Mouse (Mus musculus) natural killer cell, adult 2 months (primary cell): ENCODE data around the gene Fancf.
A peak's percentile ranks its signal among the peaks of the same experiment; 100 is the strongest.

Experiments used
- DNase-seq, 2 experiments: peaks; one replicate each; pipeline ENCODE4 v3.0.0; 2022; ENCODE audit warnings: low spot score in 2 of 2

The Fancf gene

DNA sequence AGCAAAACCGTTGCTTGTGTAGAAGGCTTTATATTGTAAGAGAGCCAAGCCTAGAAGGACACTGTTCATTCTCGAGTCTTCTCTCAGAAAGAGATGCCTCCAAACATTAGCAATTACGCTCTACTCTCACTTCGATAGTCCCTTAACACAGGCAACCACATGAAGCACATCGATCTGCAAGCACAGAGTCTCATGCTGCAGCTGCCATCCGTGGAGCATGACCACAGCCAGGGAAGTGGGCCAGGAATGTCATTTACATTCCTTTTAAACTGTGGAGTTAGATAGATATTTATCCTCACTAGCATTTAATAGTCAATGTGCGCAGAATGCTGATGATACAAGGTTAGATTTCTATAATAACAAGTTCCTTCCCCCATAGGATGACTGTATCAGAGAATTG lies 21.6 kb downstream of the Fancf start:
- DNase-seq, result no peak

DNA sequence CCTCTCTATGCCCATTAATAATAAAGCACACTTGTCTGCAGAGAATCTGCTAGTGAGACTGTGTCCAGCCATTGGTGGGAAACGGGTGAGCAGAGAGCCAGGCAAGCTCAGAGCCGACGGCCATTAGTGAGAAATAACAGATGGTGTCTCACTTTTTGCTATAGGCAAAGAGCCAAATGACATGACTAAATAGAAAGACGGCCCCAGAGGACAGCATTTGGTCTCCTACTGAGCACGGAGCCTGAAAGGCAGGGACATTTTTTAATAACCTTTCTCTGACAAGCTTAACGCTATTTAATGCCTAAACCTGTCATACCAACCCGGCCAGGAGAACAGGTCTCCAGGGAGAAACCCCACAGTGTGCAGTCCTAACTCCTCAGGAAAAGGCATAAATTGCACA lies 30.1 kb downstream of the Fancf start:
- no peak for DNase-seq

DNA sequence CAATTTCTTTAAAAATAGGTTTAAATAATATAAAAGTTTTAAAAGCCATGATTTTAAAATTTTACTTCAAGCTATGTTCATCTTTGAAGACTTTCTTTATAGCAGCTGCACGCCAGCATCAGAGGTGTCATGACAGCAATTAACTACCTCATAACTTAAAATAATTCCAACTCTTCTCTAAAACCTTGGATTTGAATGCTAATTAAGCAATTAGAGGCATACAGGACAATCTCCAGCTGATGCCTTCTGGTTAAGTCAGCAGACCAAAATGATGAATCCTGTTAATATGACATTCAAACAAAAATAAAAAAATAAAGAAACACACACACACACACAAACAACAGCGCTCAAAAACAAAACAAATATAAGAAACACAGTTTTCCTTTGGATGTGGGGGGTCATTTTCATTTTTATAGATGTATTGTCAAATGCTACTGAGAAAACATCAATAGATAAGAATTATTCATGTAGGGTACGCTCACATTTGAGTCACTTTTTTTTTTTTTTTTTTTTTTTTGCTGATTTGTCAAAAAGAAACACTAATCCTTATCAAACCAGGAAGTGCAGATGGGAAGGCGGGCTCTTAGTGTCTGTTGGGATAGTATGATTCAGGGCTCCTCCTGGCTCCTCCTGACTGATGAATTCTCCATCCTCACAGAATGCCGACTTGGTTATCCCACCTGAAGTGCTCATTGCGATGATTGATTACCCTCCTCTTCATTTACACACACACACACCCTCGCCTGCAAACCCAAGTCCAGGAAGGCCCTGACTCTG lies 38.3 kb downstream of the Fancf start:
- no peak for DNase-seq

DNA sequence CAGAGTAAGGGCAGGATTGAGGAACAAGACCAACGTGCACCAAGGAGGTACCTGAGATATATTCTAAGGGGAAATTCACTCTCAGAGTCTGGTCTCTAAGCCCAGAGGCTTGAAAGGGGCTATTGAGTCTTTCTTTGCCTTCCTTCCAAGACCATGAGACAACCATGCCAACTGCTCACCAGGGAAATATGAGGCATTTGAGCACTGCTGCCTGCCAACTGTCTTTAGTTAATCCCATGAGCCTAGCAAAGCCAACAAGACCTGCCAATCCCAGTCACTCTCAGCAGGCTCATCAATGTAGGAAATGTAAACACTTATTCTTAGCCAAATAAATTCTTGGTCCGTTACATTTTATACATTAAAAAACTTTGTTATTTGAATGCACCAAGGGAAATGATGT lies 40.6 kb downstream of the Fancf start:
- DNase-seq, result no peak

DNA sequence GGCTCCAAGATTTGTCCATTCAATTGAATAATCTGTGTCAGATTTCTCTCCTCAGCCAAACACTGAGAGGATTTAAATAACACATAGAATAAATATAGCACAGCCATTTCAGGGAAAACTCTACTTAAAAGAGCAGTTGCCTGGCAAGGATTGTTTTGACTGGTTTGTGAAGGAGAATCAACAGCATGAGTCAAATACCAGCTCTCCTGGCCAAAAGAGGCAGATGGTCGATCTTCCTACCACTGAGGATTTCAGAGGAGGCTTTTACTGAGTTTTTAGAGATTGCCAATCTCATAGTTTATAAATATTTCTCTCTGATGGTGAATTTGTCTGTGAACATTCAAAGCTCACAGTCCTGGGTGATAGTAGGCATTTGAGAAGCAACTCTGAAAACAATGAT lies 42.2 kb downstream of the Fancf start:
- DNase-seq, result no peak

- DNase-seq, result no peak
Observed at GRCm38 (mm10) chr7:51818251-51818974, 43.7 kb downstream of the Fancf start.

GRCm38 (mm10) chr7:51816283-51816839 lies 45.7 kb downstream of the Fancf start:
- no peak for DNase-seq

DNA sequence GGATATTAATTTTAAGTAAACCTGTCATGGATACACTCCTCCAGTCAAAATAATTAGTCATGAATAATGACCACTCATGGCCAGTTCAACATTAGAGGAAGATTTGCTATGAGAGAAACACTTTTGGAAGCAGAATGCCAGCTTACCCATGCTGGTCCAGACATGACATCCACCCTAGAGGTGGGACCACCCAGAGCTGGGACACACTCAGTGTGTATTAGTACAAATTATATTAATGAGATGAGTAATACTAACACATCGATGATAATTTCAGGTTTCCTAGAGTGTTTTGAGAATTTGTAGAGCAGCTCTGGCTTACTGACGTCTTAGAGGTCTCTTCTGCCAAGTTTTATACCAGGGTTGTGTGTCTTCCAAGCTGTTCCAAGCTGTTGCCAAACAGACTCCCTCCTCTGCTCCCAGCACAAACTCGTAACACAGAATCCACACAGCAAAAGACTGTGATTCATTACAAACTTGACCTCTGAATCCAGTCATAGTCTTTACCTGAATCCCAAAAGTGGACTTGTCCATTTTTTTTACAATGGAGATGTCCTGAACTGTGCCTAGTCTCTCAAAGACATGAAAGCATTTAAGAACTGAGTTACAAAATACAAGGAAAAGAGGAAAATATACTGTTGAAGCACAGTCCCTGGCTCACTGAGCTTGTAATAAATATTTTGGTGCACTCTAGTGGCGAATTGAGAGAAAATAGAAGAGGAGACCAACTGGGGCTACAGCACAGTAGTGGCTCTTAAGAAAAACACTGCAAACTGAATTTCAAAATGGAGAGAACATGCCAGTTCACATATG lies 46.4 kb downstream of the Fancf start:
- peak in 1 of 2 experiments; percentile 6 for DNase-seq
